Mouse (Mus musculus): ENCODE measurements around the gene Shisa3. TPM values are rescaled to one million over a fixed set of nuclear protein-coding genes. Genes with fewer than 3 reads are reported as not detected.

The Shisa3 gene
- 1.2 and 1.8 TPM in 2 replicates for polyA plus RNA-seq (2012; rRNA removed; ENCODE audit: low replicate concordance)

GRCm38 (mm10) chr5:67607804-67608673, at the start of gene Shisa3:
Gene Shisa3, plus strand, starts transcription at chr5:67607882.

Other genes with a start within 250 kb of the Shisa3 start
- gene Bend4, start 179.6 kb upstream of the Shisa3 start, polyA plus RNA-seq (2012; rRNA removed; ENCODE audit: low replicate concordance): 0.06 and 0.11 TPM in 2 replicates
- 20.5 and 55.7 TPM in 2 replicates for gene Atp8a1, start 239.6 kb downstream of the Shisa3 start, polyA plus RNA-seq (2012; rRNA removed; ENCODE audit: low replicate concordance)